Mouse (Mus musculus): ENCODE data around the gene Idh3a.

The Idh3a gene

DNA sequence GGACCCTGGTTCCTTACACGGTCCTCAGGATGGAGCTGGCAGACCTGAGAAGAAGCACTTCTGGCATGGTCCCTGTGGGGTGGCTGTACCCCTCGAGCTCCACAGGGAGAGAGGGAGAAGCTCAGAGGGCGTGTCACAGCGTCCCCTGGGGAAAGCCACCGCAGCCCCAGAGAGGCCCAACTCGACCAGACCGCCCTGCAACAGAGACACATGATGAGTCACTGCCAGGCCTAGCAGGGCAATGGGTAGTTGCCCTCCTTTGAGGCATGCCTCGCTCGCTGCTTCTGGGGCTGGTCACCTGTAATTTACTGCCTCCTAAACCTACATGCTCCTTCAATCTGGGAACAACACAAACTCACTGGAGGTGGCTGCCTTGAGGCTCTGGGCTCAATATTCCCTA, 60.1 kb downstream of the Idh3a start:
- DNase-seq (ENCODE audit: low read depth in 1 of 2, low spot score in 2 of 2): no peak

DNA sequence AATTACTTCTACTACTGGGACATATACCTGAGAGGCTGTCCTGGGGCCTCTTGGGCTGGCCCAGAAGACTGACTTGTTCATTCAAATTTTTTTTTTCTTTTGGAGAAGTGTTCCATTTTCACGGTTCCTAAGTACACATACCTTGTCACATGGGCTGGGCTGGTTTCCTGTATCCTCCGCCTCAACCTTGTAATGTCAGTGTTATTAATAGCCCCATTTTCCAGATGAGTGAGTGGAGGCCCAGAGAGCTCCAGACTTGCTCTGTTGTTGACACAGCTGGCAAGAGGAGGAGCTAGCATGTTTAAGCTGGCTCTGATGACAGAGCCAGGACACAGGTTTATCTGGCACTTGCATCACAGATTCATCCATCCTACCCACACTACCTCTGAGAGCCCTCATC, 61.3 kb downstream of the Idh3a start:
- DNase-seq (ENCODE audit: low read depth in 1 of 2, low spot score in 2 of 2): no peak

DNA sequence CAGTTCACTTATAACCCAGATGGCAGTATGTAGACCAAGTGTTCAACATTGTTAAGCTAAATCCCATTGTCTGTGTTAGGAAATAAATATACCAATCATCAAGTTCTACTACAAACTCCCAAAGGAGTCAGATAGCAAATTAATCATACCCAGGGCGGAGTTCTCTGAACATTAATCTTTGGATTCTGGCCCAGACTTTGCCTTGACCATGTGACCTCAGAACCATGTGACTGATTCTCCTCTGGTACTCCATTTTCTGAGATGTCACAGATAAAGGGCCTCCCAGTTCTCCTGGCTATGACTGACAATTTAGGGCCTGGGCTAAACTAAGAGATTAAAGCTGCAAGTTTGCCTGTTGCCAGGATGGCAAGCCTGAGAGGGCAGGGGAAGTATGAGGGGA, 63.2 kb downstream of the Idh3a start:
- DNase-seq (ENCODE audit: low read depth in 1 of 2, low spot score in 2 of 2): no peak

DNA sequence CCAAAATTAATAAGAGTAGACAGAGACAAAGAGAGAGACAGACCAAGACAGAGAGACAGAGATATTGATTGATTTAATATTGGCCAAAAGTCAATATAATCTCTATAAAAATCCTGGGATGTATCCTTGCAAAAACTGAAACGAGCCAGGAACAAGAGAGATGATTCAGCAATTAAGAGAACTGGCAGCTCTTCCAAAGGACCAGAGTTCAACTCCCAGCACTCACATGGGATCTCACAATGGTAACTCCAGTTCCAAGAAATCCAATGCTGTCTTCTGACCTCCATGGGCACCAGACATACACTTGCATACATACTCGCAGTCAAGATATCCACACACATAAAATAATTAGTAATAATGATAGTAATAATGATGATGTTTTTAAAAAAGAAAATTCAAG, 66.6 kb downstream of the Idh3a start:
- DNase-seq (ENCODE audit: low read depth in 1 of 2, low spot score in 2 of 2): no peak

Measured in monocyte, adult 2 months (primary cell).